ENCODE assay signal across 21 mouse cellular contexts in genomic region chr5:117306826-117307225, GRCm38 (mm10). TPM values are rescaled to one million over a fixed set of nuclear protein-coding genes. Genes with fewer than 3 reads are reported as not detected.
DNase-seq lines count a peak whose midpoint lies in the region; ATAC-seq and TF ChIP-seq lines count a peak whose summit lies in the region.
"Had no signal": no experiment of that assay in that cellular context is flagged by ENCODE, and none has a peak within 500 bp of the region (broad histone marks: within the 10 kb centered on the region; RNA-seq: fewer than 3 reads in every experiment).

No protein-coding gene starts in this region.

- H3K27me3 ChIP-seq in intestine, postnatal 0 days (replicated peaks; ENCODE audit: control insufficient read depth, insufficient read depth, low read length), result no peaks in the 10 kb centered on the region
- H3K27me3 ChIP-seq in intestine, embryonic 15.5 days (replicated peaks), result no peaks in the 10 kb centered on the region
- no peaks in the 10 kb centered on the region for H3K27me3 ChIP-seq in midbrain, postnatal 0 days (ENCODE audit: insufficient read depth, low read length)
- no peaks in the 10 kb centered on the region for H3K27me3 ChIP-seq in midbrain, embryonic 16.5 days (ENCODE audit: control insufficient read depth, insufficient read depth, low read depth, low read length)
- no peaks in the 10 kb centered on the region for H3K27me3 ChIP-seq in Patski
- H3K27me3 ChIP-seq: CH12.LX; embryonic facial prominence, embryonic 13.5 days; limb, embryonic 12.5 days; midbrain, embryonic 15.5 days; neural tube, embryonic 12.5 days had no signal

- CTCF ChIA-PET in Patski (lab: Charles Lee), result interaction anchor here (0.8 to 6.1 kb wide), 10 partner anchors 10 to 192 kb away, joined by 3 to 101 read pairs (median 10); partner anchors contain the start of genes Pebp1, Suds3, Taok3 and Wsb2

- no peak overlapping the region for H3K4me3 ChIP-seq in intestine, postnatal 0 days (ENCODE audit: low read depth, low read length)
- no peak overlapping the region for H3K4me3 ChIP-seq in intestine, embryonic 15.5 days (replicated peaks)
- no peak overlapping the region for H3K4me3 ChIP-seq in midbrain, postnatal 0 days (ENCODE audit: low read depth, low read length)
- no peak overlapping the region for H3K4me3 ChIP-seq in midbrain, embryonic 16.5 days (ENCODE audit: low read depth, low read length)
- H3K4me3 ChIP-seq: embryonic facial prominence, embryonic 13.5 days; forebrain, embryonic 10.5 days; hindbrain, embryonic 10.5 days; left cerebral cortex, adult 2 months; limb, embryonic 12.5 days; midbrain, embryonic 10.5 days; midbrain, embryonic 15.5 days; myocyte; neural tube, embryonic 12.5 days had no signal

- no peaks in the 10 kb centered on the region for H3K4me1 ChIP-seq in intestine, postnatal 0 days (replicated peaks; ENCODE audit: control insufficient read depth, insufficient read depth, low read length)
- no peaks in the 10 kb centered on the region for H3K4me1 ChIP-seq in intestine, embryonic 15.5 days (replicated peaks)
- no peaks in the 10 kb centered on the region for H3K4me1 ChIP-seq in midbrain, postnatal 0 days (ENCODE audit: insufficient read depth, low read length)
- no peaks in the 10 kb centered on the region for H3K4me1 ChIP-seq in midbrain, embryonic 16.5 days (ENCODE audit: control insufficient read depth, insufficient read depth, low read length)
- H3K4me1 ChIP-seq: embryonic facial prominence, embryonic 13.5 days; limb, embryonic 12.5 days; midbrain, embryonic 15.5 days; neural tube, embryonic 12.5 days had no signal

- POLR2A ChIA-PET in Patski (lab: Charles Lee), result interaction anchor here (0.6 to 1.1 kb wide), 3 partner anchors 81 to 376 kb away, joined by 3 to 4 read pairs (median 3); no protein-coding TSS in a partner anchor

- ATAC-seq in intestine, postnatal 0 days, result no peak
- no peak for ATAC-seq in intestine, embryonic 15.5 days
- no peak for ATAC-seq in midbrain, postnatal 0 days (ENCODE audit: low FRiP score)
- no peak for ATAC-seq in midbrain, embryonic 16.5 days
- ATAC-seq in Patski, result no peak
- ATAC-seq: hindbrain, embryonic 16.5 days; midbrain, embryonic 15.5 days had no signal

- no peak for DNase-seq in midbrain, postnatal 0 days (ENCODE audit: low spot score)
- DNase-seq in Patski (ENCODE audit: low read depth, low spot score), result no peak
- no peak for DNase-seq in cerebellum, postnatal 25 days
- DNase-seq: cerebellum, adult 11-12 months; cerebellum, adult 9-11 months; lung, postnatal 14 days had no signal

- 94% methylated on average over 2 of the region's 2 CpGs for WGBS in intestine, postnatal 0 days
- WGBS in intestine, embryonic 15.5 days, result 99% methylated on average over 2 of the region's 2 CpGs
- 96% methylated on average over 2 of the region's 2 CpGs for WGBS in midbrain, postnatal 0 days
- 97% methylated on average over 2 of the region's 2 CpGs for WGBS in midbrain, embryonic 16.5 days

- H3K36me3 ChIP-seq in intestine, postnatal 0 days (ENCODE audit: control insufficient read depth, insufficient read depth), result no peaks in the 10 kb centered on the region
- H3K36me3 ChIP-seq in intestine, embryonic 15.5 days, result no peaks in the 10 kb centered on the region
- no peaks in the 10 kb centered on the region for H3K36me3 ChIP-seq in midbrain, postnatal 0 days (ENCODE audit: insufficient read depth, low read length)
- no peaks in the 10 kb centered on the region for H3K36me3 ChIP-seq in midbrain, embryonic 16.5 days (ENCODE audit: control insufficient read depth, insufficient read depth, low read length)
- H3K36me3 ChIP-seq: embryonic facial prominence, embryonic 13.5 days; forebrain, embryonic 10.5 days; G1E; hindbrain, embryonic 10.5 days; limb, embryonic 12.5 days; midbrain, embryonic 10.5 days; midbrain, embryonic 15.5 days; neural tube, embryonic 12.5 days had no signal

- in situ Hi-C loops in Patski (cut with MboI; ENCODE audit: low pct_unique_long_range_greater_than_20kb), result loop anchor here (5.0 kb wide), 2 partner anchors 185 to 190 kb away; partner anchors contain the start of gene Suds3

- no peak overlapping the region for H3K27ac ChIP-seq in intestine, postnatal 0 days (ENCODE audit: low read depth, low read length)
- H3K27ac ChIP-seq in intestine, embryonic 15.5 days, result no peak overlapping the region
- no peak overlapping the region for H3K27ac ChIP-seq in midbrain, postnatal 0 days (ENCODE audit: low read depth, low read length)
- no peak overlapping the region for H3K27ac ChIP-seq in midbrain, embryonic 16.5 days (ENCODE audit: low read length)
- H3K27ac ChIP-seq: embryonic facial prominence, embryonic 13.5 days; forebrain, embryonic 10.5 days; hindbrain, embryonic 10.5 days; left cerebral cortex, adult 2 months; limb, embryonic 12.5 days; midbrain, embryonic 10.5 days; midbrain, embryonic 15.5 days; neural tube, embryonic 12.5 days had no signal

- H3K9me3 ChIP-seq in intestine, postnatal 0 days (ENCODE audit: control insufficient read depth), result no peaks in the 10 kb centered on the region
- H3K9me3 ChIP-seq in intestine, embryonic 15.5 days, result no peaks in the 10 kb centered on the region
- H3K9me3 ChIP-seq in midbrain, postnatal 0 days (ENCODE audit: low read length), result no peaks in the 10 kb centered on the region
- no peaks in the 10 kb centered on the region for H3K9me3 ChIP-seq in midbrain, embryonic 16.5 days (replicated peaks; ENCODE audit: control insufficient read depth, low read length, poor library complexity, severe bottlenecking)
- H3K9me3 ChIP-seq: embryonic facial prominence, embryonic 13.5 days; midbrain, embryonic 15.5 days; neural tube, embryonic 12.5 days had no signal

- no peak overlapping the region for H3K4me2 ChIP-seq in intestine, postnatal 0 days (replicated peaks; ENCODE audit: low read depth)
- no peak overlapping the region for H3K4me2 ChIP-seq in intestine, embryonic 15.5 days (replicated peaks)
- no peak overlapping the region for H3K4me2 ChIP-seq in midbrain, postnatal 0 days (ENCODE audit: low read depth, low read length, poor library complexity, severe bottlenecking)
- no peak overlapping the region for H3K4me2 ChIP-seq in midbrain, embryonic 16.5 days (ENCODE audit: low read length)
- H3K4me2 ChIP-seq: embryonic facial prominence, embryonic 13.5 days; limb, embryonic 12.5 days; midbrain, embryonic 15.5 days; neural tube, embryonic 12.5 days had no signal

- H3K9ac ChIP-seq in intestine, postnatal 0 days (ENCODE audit: low read depth, low read length), result no peak overlapping the region
- no peak overlapping the region for H3K9ac ChIP-seq in intestine, embryonic 15.5 days
- no peak overlapping the region for H3K9ac ChIP-seq in midbrain, postnatal 0 days (replicated peaks; ENCODE audit: low read length, poor library complexity, severe bottlenecking)
- no peak overlapping the region for H3K9ac ChIP-seq in midbrain, embryonic 16.5 days (ENCODE audit: low read depth, low read length)
- H3K9ac ChIP-seq: embryonic facial prominence, embryonic 13.5 days; limb, embryonic 12.5 days; midbrain, embryonic 15.5 days; neural tube, embryonic 12.5 days had no signal

- peak; percentile 35; the same call in 1 of the 2 replicates for TF ChIP-seq CTCF in intestine, postnatal 0 days (IDR thresholded peaks at IDR 0.05; ENCODE audit: low read depth)
- 0 out of 2 replicates have a peak, but pooled peaks have one; percentile 15 for TF ChIP-seq CTCF in midbrain, postnatal 0 days (IDR thresholded peaks at IDR 0.05)
- TF ChIP-seq CTCF in Patski (IDR thresholded peaks at IDR 0.05), result peak; percentile 63

RNA-seq across cellular contexts. Expression of gene Vsig10, which starts 12.1 kb away (rescaled TPM):
- 13.9 and 14.9 TPM in 2 replicates for polyA plus RNA-seq in intestine, postnatal 0 days (2015; fragmentation: Nextera tagmentation; extraction: Ambion mirVana)
- polyA plus RNA-seq in intestine, embryonic 15.5 days (2015; fragmentation: Nextera tagmentation; extraction: Ambion mirVana), result 14.1 and 16.8 TPM in 2 replicates
- total RNA-seq in midbrain, postnatal 0 days (2014; rRNA removed), result 1.8 and 7.1 TPM in 2 replicates
- polyA plus RNA-seq in midbrain, postnatal 0 days (2015; fragmentation: Nextera tagmentation; extraction: Ambion mirVana), result 1.2 and 1.5 TPM in 2 replicates
- 1.1 and 1.8 TPM in 2 replicates for polyA plus RNA-seq in midbrain, embryonic 16.5 days (2015; fragmentation: Nextera tagmentation; extraction: Ambion mirVana)
- 46.8 TPM for polyA plus RNA-seq in Patski (2021)

RNA-seq across cellular contexts. Expression of gene Pebp1, which starts 19.4 kb away (rescaled TPM):
- 258 and 267 TPM in 2 replicates for polyA plus RNA-seq in intestine, postnatal 0 days (2015; fragmentation: Nextera tagmentation; extraction: Ambion mirVana)
- 659 and 723 TPM in 2 replicates for polyA plus RNA-seq in intestine, embryonic 15.5 days (2015; fragmentation: Nextera tagmentation; extraction: Ambion mirVana)
- total RNA-seq in midbrain, postnatal 0 days (2014; rRNA removed), result 1,240 and 1,525 TPM in 2 replicates
- polyA plus RNA-seq in midbrain, postnatal 0 days (2015; fragmentation: Nextera tagmentation; extraction: Ambion mirVana), result 1,025 and 1,129 TPM in 2 replicates
- polyA plus RNA-seq in midbrain, embryonic 16.5 days (2015; fragmentation: Nextera tagmentation; extraction: Ambion mirVana), result 1,070 and 1,134 TPM in 2 replicates
- polyA plus RNA-seq in Patski (2021), result 829 TPM

RNA-seq across cellular contexts. Expression of gene Wsb2, which starts 50.3 kb away (rescaled TPM):
- polyA plus RNA-seq in intestine, postnatal 0 days (2015; fragmentation: Nextera tagmentation; extraction: Ambion mirVana), result 125 and 130 TPM in 2 replicates
- 82.6 and 94.5 TPM in 2 replicates for polyA plus RNA-seq in intestine, embryonic 15.5 days (2015; fragmentation: Nextera tagmentation; extraction: Ambion mirVana)
- 395 and 494 TPM in 2 replicates for total RNA-seq in midbrain, postnatal 0 days (2014; rRNA removed)
- polyA plus RNA-seq in midbrain, postnatal 0 days (2015; fragmentation: Nextera tagmentation; extraction: Ambion mirVana), result 336 and 360 TPM in 2 replicates
- polyA plus RNA-seq in midbrain, embryonic 16.5 days (2015; fragmentation: Nextera tagmentation; extraction: Ambion mirVana), result 286 and 309 TPM in 2 replicates
- polyA plus RNA-seq in Patski (2021), result 197 TPM
